Mouse (Mus musculus): ENCODE measurements at regions not wholly inside any gene's neighbourhood (a gene's known extent, or its start where the extent isn't known, plus 50 kb on each side); places are given as distances from the start of the nearest gene placed in this dataset.

DNA sequence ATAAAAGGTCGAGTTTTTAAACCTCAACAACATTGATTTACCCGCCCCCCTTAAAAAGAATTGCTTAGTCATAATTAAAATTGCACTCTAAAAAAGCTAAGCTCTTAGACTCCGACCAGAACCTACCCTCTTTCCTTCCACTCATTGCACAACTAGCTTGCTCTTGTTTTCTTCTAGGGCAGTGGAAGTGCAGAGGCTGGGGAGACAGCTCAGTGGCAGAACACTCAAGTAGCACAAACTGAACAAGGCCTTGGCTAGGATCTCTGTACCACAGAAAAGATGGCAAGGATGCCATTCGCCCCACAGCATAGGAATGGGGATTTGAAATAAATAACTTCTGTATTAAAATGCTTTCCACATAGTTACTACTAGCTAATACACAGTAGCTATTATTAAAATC is 253.8 kb upstream of the Tbl1xr1 start:
- ATAC-seq: no peak

- ATAC-seq: no peak
Observed at GRCm38 (mm10) chr3:21823331-21823730, 253.1 kb upstream of the Tbl1xr1 start.

DNA sequence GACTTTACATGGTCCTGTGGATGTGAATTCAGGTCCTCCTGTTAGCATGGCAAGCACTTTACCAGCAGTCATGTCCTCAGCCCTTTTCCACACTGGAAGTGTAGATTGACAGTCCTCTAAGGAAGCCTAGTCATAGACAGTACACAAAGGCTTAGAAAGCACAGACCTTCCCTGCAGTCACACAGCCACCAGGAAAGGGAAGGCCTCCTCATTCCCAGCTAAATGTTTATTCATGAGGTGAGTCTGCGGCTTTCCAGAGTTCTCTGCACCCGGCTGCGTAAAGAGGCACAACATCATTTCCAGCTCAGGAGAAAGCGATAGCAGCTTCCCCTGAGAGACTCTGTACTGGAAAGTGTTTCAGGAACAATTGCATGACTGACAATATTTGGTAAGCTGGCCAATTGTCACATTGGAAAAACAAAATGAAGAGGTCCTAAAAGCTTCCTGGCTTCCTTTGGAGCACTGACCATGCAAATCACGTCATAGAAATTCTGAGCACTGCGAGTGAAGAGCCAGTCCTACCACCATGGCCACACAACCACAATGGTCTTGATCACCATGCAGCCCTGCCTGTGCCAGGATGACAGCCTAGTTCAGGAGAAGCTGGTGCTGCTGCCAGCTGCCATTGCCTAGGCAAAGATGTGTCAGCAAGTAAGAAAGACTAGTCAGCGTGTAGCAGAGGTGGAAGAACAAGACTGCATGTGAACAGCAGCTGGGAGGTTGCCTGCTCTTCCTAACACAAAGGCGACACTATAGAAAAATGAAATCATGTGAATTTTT is 252.2 kb upstream of the Tbl1xr1 start:
- no peak for ATAC-seq

GRCm38 (mm10) chr3:21824913-21825610 is 251.4 kb upstream of the Tbl1xr1 start:
- ATAC-seq: no peak

DNA sequence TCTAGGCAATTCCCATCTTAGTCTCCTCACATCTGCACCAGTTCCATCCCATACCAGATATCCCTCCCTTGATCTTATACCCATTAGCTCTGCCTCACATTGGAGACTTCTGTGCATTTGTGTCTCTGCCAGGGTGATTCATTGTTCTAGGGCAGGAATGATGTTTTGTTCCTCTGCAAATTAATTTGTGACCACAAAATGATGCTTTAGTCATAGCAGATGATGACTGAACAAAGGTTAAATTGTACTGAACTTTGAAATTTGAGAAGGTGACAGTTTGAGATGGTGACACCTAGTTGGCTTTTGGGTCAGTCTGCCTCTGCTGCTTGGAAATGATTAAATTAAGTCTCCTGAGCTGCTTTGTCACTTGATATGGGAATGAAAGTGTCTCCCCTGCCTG is 248.8 kb upstream of the Tbl1xr1 start:
- ATAC-seq: no peak

GRCm38 (mm10) chr3:21833111-21833510 is 243.3 kb upstream of the Tbl1xr1 start:
- ATAC-seq: no peak

DNA sequence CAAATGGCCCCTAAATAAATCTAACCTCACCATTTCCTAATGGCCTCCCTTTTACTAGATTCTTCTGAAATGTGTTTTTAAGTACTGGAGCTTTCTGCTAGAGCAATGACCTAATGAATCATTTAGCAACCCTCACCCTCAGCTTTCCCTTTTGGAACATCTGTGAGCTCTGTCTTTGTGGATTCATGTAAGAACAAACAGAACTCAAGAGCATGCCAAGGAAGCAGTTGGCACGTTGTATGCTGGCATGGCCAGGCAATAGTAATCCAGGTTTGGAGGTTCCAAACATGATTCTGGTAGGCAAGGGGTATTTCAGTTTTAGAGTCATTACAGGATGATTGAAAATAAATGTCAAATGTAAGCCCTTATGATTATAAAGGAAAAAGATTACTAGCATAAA is 240.9 kb upstream of the Tbl1xr1 start:
- ATAC-seq: no peak

DNA sequence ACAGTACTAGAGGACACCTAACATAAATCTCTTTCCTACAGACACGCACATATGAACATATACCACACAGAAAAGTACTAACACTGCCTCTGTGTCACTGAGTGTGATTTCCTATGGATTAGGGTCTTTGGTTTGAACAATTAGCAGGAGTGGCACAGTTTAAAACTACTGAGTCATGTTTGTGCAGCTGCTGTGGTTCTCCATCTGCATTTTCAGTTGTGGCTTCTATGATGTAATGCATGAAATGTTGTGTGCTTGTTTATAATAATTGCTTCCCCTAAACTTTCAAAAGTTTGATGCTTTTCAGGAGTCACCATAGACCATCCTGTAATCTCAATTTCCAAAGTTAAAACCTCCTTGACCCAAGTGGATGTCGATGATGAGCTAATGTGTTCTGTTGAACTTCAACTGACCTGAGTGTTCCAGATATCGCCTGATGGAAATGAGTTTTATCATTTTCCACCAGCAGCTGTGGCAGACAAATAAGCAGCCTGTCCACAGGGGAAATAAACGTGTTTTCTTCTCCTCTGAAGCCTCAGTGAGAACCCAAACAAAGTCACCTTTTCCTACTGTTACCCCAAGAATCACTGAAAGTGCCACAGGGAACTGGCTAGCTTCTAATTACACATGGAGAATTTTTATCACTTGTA is 239.0 kb upstream of the Tbl1xr1 start:
- no peak for ATAC-seq

DNA sequence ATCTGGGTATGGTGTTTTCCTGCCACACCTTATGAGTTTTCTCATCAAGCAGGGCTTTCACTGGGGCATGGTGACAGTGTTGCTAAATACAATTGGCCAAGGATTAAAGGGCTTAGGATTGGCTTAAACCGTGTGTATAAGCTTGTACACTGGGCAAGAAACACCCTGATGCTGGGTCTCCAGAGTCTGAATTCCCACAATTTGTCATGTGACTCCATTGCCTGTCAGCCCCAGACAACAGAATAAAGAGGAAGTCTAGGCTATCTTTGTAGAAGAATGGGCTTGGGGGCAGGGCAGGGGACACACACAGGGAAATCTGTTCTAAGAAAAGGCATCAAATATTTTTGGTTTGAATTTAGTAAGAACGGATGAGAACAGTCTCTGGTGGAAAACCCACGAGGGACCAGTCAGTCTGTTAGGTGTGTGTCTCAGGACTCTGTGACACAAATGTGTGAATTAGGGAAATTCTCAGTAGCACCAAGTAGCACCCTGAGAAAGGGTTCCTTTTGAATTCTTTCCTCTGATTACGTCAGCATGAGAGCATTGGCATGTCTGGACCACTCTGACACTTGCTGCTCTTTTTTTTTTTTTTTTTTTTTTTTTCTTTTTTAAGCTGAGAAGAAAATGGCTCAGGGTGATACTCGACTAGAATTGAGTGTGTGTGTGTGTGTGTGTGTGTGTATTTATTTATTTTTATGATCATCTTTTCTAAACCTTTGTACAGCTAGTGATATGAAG is 235.5 kb upstream of the Tbl1xr1 start:
- no peak for ATAC-seq

- no peak for ATAC-seq
Observed at GRCm38 (mm10) chr3:21841506-21841905, 234.9 kb upstream of the Tbl1xr1 start.

GRCm38 (mm10) chr3:21842545-21843291 is 233.7 kb upstream of the Tbl1xr1 start:
- no peak for ATAC-seq

GRCm38 (mm10) chr3:21843292-21843852 is 233.1 kb upstream of the Tbl1xr1 start:
- no peak for ATAC-seq

GRCm38 (mm10) chr3:21849831-21850230 is 226.6 kb upstream of the Tbl1xr1 start:
- no peak for ATAC-seq

DNA sequence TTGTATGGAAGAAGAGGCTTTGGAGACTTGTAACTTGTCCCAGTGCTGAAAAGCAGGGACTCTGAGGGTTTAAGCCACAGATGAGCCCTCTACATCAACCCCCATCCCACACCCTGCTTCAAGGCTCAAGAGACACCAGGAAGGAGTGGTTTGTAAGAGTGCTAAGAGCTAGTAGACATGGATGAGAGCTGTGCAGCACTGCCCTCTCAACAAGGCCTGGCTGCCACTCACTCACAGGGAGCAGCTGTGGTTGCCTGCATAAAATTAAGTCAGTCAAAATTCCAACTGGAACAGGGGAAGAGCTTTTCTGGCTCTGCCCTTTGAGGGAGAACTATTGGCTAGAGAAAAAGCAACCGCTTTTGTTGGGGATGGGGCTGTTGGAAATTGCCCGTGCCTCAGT is 225.5 kb upstream of the Tbl1xr1 start:
- ATAC-seq: no peak

DNA sequence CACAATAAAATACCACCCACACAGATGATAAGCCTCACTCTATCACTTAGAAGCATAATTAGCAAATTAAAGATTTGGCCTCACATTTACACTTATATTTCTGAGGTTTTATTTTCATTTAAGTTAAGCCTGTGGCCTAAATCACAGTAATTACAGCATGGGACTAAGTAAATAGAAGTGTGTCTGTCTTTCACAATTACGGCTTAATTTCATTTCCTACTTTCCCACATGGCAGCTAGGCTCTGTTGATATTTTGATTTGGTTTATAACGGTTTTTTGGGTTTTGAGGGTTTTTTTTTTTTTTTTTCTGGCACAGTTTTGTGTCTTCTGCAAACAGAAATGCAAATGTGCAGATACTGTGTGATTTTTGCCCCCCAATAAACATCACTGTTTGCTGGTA is 222.1 kb upstream of the Tbl1xr1 start:
- no peak for ATAC-seq

GRCm38 (mm10) chr3:21859436-21859835 is 217.0 kb upstream of the Tbl1xr1 start:
- ATAC-seq: no peak

GRCm38 (mm10) chr3:21860915-21861635 is 215.4 kb upstream of the Tbl1xr1 start:
- ATAC-seq: no peak

GRCm38 (mm10) chr3:21861636-21861970 is 214.8 kb upstream of the Tbl1xr1 start:
- ATAC-seq: no peak

DNA sequence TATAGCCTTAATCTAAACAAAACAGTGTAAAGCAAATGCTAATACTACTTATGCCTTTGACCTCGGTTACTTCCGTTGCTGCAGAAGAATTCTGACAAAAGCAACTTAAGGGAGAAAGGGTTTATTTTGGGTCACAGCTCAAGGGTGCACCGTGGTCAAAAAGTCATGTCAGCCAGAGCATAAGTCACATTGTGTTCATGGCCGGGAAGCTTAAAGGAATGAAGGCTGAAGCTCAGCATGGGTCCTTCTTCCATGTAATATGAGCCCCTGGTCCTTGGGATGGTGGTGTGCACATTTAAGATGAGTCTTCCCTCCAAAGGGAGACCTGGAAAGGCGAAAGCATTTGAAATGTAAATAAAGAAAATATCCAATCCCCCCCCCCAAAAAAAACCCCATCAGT is 212.1 kb upstream of the Tbl1xr1 start:
- ATAC-seq: no peak

DNA sequence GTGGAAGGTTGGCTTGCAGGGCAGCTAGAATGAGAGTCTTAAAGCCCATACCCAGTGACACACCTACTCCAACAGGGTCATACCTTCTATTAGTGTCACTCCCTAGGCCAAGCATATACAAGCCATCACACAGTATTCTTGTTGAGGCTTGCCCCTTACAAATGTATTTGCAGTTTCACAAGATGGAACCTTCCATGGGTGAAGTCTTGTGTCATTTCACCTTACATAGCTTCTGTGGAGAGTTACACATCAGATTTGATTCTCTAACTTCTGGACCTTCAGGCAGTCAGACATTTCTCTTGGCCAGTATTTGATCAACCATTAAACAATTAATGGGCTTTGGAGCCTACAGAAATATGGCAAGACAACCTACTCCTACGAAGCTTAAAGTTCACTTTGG is 210.6 kb upstream of the Tbl1xr1 start:
- ATAC-seq: no peak

GRCm38 (mm10) chr3:21878396-21878795 is 198.1 kb upstream of the Tbl1xr1 start:
- ATAC-seq: no peak
